Mouse (Mus musculus) MEL (cell line): ENCODE results near the gene Olfr827. TPM values are rescaled to one million over a fixed set of nuclear protein-coding genes. Genes with fewer than 3 reads are reported as not detected.

Experiments used
- DNase-seq: peaks from one replicate; pipeline ENCODE4 v3.0.0; 2011; ENCODE audit warnings: low read depth, low spot score
- H3K27ac ChIP-seq: 2 replicates; pipeline ENCODE4 v1.5.1; 2012; ENCODE audit warnings: low read depth, mild to moderate bottlenecking, control low read depth, low read length, moderate library complexity; ENCODE audit not compliant: control insufficient read depth
- H3K27me3 ChIP-seq, 2 experiments: fragments of 150-350 bp in 1 of 2; sonication (generic) in 1 of 2; 2 replicates each; pipeline ENCODE4 v1.6.1; 2012; ENCODE audit warnings: low read length in 2 of 2, mild to moderate bottlenecking in 2 of 2, improper control_type of control experiment in 1 of 2, moderate library complexity in 1 of 2; ENCODE audit not compliant: insufficient read depth in 2 of 2, control insufficient read depth in 1 of 2
- H3K36me3 ChIP-seq, 2 experiments: 2 replicates each; pipeline ENCODE4 v1.6.1; 2012 to 2014; ENCODE audit warnings: low read length in 2 of 2, improper control_type of control experiment in 1 of 2, inconsistent platforms in 1 of 2, mild to moderate bottlenecking in 1 of 2; ENCODE audit not compliant: insufficient read depth in 2 of 2, control insufficient read depth in 1 of 2
- H3K4me1 ChIP-seq, 2 experiments: fragments of 150-350 bp in 1 of 2; sonication (generic) in 1 of 2; 2 replicates each; pipeline ENCODE4 v1.6.1; 2012; ENCODE audit warnings: low read length in 2 of 2, improper control_type of control experiment in 1 of 2, mild to moderate bottlenecking in 1 of 2; ENCODE audit not compliant: insufficient read depth in 2 of 2, control insufficient read depth in 1 of 2
- H3K4me3 ChIP-seq, 2 experiments: fragments of 150-350 bp in 1 of 2; sonication (generic) in 1 of 2; 2 replicates each; pipeline ENCODE4 v1.5.1; 2012; ENCODE audit warnings: low read depth in 2 of 2, low read length in 2 of 2, mild to moderate bottlenecking in 2 of 2, moderate library complexity in 2 of 2, control low read depth in 1 of 2, improper control_type of control experiment in 1 of 2; ENCODE audit not compliant: control insufficient read depth in 1 of 2, insufficient read depth in 1 of 2
- H3K79me2 ChIP-seq: 2 replicates; pipeline ENCODE4 v1.6.1; 2012; ENCODE audit warnings: mild to moderate bottlenecking, low read length, moderate library complexity; ENCODE audit not compliant: control insufficient read depth, poor library complexity, insufficient read depth
- H3K9ac ChIP-seq: 2 replicates; pipeline ENCODE4 v1.6.1; 2012; ENCODE audit warnings: low read depth, mild to moderate bottlenecking, control low read depth, low read length, moderate library complexity; ENCODE audit not compliant: control insufficient read depth, poor library complexity, severe bottlenecking
- H3K9me3 ChIP-seq: fragments of 150-350 bp; sonication (generic); replicated peaks from 2 replicates; pipeline ENCODE4 v1.6.1; 2012; ENCODE audit warnings: mild to moderate bottlenecking, low read length, improper control_type of control experiment, moderate library complexity; ENCODE audit not compliant: insufficient read depth
- BHLHE40 ChIP-seq: IDR thresholded peaks from 2 replicates; pipeline ENCODE4 v1.6.1; 2012; ENCODE audit warnings: low read depth, mild to moderate bottlenecking, inconsistent platforms, low read length, improper control_type of control experiment, borderline replicate concordance
- E2F4 ChIP-seq: IDR thresholded peaks from 2 replicates; pipeline ENCODE4 v1.6.1; 2011; ENCODE audit warnings: low read depth, low read length, improper control_type of control experiment, borderline replicate concordance
- ELF1 ChIP-seq: IDR thresholded peaks from 2 replicates; pipeline ENCODE4 v1.6.1; 2014; ENCODE audit warnings: low read depth, mild to moderate bottlenecking, inconsistent platforms, low read length, improper control_type of control experiment, moderate library complexity
- EP300 ChIP-seq, 2 experiments: IDR thresholded peaks; 2 replicates each; pipeline ENCODE4 v1.6.1; 2011; ENCODE audit warnings: improper control_type of control experiment in 2 of 2, low read length in 2 of 2, low read depth in 1 of 2, mild to moderate bottlenecking in 1 of 2
- KAT2A ChIP-seq: conservative IDR thresholded peaks from 2 replicates; pipeline ENCODE4 v1.6.1; 2012; ENCODE audit warnings: low read depth, low read length, improper control_type of control experiment, inconsistent platforms
- MAZ ChIP-seq: IDR thresholded peaks from 2 replicates; pipeline ENCODE4 v1.6.1; 2012; ENCODE audit warnings: low read depth, mild to moderate bottlenecking, inconsistent platforms, low read length, improper control_type of control experiment
- MXI1 ChIP-seq: IDR thresholded peaks from 2 replicates; pipeline ENCODE4 v1.6.1; 2011; ENCODE audit warnings: mild to moderate bottlenecking, low read depth, low read length, improper control_type of control experiment
- POLR2AphosphoS2 ChIP-seq: IDR thresholded peaks from 2 replicates; pipeline ENCODE4 v1.6.1; 2011; ENCODE audit warnings: low read length, improper control_type of control experiment
- SMC3 ChIP-seq: IDR thresholded peaks from 2 replicates; pipeline ENCODE4 v1.6.1; 2011; ENCODE audit warnings: low read depth, low read length, improper control_type of control experiment
- UBTF ChIP-seq: IDR thresholded peaks from 2 replicates; pipeline ENCODE4 v1.6.1; 2012; ENCODE audit warnings: low read depth, mild to moderate bottlenecking, inconsistent platforms, low read length, improper control_type of control experiment, moderate library complexity, borderline replicate concordance; ENCODE audit not compliant: insufficient read depth
- USF1 ChIP-seq: IDR thresholded peaks from 2 replicates; pipeline ENCODE4 v1.6.1; 2014; ENCODE audit warnings: low read depth, mild to moderate bottlenecking, inconsistent platforms, low read length, improper control_type of control experiment, moderate library complexity
- polyA plus RNA-seq, 2 experiments: library from polyadenylated mRNA; stranded (reverse) in 1 of 2; unstranded in 1 of 2; fragments of >175 nt in 1 of 2; fragments of >200 nt in 1 of 2; gene quantifications; 2 replicates each; pipeline versions ENCODE4 v1.2.1 to v1.2.4; 2012; ENCODE audit warnings: low replicate concordance in 2 of 2, low read depth in 1 of 2; ENCODE audit not compliant: insufficient read length in 2 of 2, insufficient read depth in 1 of 2, missing spikeins in 1 of 2
- total RNA-seq: library from RNA; depleted of rRNA; stranded (reverse); fragments of 300-350 nt; gene quantifications from 2 replicates; pipeline ENCODE4 v1.2.3, GENCODE M21; 2012; rRNA removed

Olfr827 gene
- total RNA-seq (not detected in 2 replicates), polyA plus RNA-seq (not detected)

- H3K27ac ChIP-seq: no peak within 1 kb of the TSS
- no peaks in the 10 kb centered on the region for H3K4me1 ChIP-seq
- H3K36me3 ChIP-seq: no peaks in the 10 kb centered on the region
- no peaks in the 10 kb centered on the region for H3K9me3 ChIP-seq
- TF ChIP-seq KAT2A: no peak
- no peak for TF ChIP-seq MXI1
- no peak for TF ChIP-seq USF1
- DNase-seq: no peak
- no peak within 1 kb of the TSS for H3K4me3 ChIP-seq
- H3K79me2 ChIP-seq: no peaks in the 10 kb centered on the region
- H3K9ac ChIP-seq: no peak within 1 kb of the TSS
- H3K27me3 ChIP-seq: no peaks in the 10 kb centered on the region
These were observed at the start of gene Olfr827 for GRCm38 (mm10) chr10:130214303-130214702. Gene Olfr827 (minus strand): TSS chr10:130214403.

- TF ChIP-seq MXI1: no peak
- H3K27ac ChIP-seq: no peak overlapping the region
- H3K9me3 ChIP-seq: no peaks in the 10 kb centered on the region
- H3K4me3 ChIP-seq: no peak overlapping the region
- no peak overlapping the region for H3K9ac ChIP-seq
- DNase-seq: no peak
- H3K79me2 ChIP-seq: no peaks in the 10 kb centered on the region
- H3K4me1 ChIP-seq: no peaks in the 10 kb centered on the region
- no peaks in the 10 kb centered on the region for H3K36me3 ChIP-seq
- peaks cover 2% of the 10 kb centered on the region in 2 experiments; a peak in 2 of 4 replicates for H3K27me3 ChIP-seq
These were observed 49.0 kb upstream of the Olfr827 start for GRCm38 (mm10) chr10:130263203-130263602.

- no peaks in the 10 kb centered on the region for H3K9me3 ChIP-seq
- H3K79me2 ChIP-seq: no peaks in the 10 kb centered on the region
- TF ChIP-seq EP300 (IDR thresholded peaks at IDR 0.05; ENCODE audit: low read depth in 1 of 2, low read length in 2 of 2) (no peak), UBTF (no peak), BHLHE40 (no peak), E2F4 (no peak), SMC3 (no peak), KAT2A (no peak), MXI1 (no peak), POLR2AphosphoS2 (no peak), ELF1 (no peak), MAZ (no peak)
- TF ChIP-seq, all 39 proteins: peak for 0
These were observed 45.3 kb upstream of the Olfr827 start for GRCm38 (mm10) chr10:130259483-130259882.

More at GRCm38 (mm10) chr10:130259483-130259882, 45.3 kb upstream of the Olfr827 start:
- no peak overlapping the region for H3K4me3 ChIP-seq
- DNase-seq: no peak
- H3K9ac ChIP-seq: no peak overlapping the region
- H3K27ac ChIP-seq: no peak overlapping the region
- peaks cover 2% of the 10 kb centered on the region in 2 experiments; a peak in 2 of 4 replicates for H3K27me3 ChIP-seq
- H3K36me3 ChIP-seq: no peaks in the 10 kb centered on the region
- no peaks in the 10 kb centered on the region for H3K4me1 ChIP-seq
